Mouse (Mus musculus): ENCODE results near the gene Smok3c.
"Not testable (repeated sequence)": the region's sequence is repeated elsewhere in the genome, so short reads cannot be mapped to it uniquely, and the experiment has no call there.

Gene Smok3c

GRCm38 (mm10) chr5:138052894-138053293, at the start of gene Smok3c:
TSS of gene Smok3c (plus strand) at chr5:138053194.
- not testable (repeated sequence) for DNase-seq (ENCODE audit: low spot score)

GRCm38 (mm10) chr5:138009437-138009836, 43.6 kb upstream of the Smok3c start:
- DNase-seq (ENCODE audit: low spot score), result no peak

- no peak for DNase-seq (ENCODE audit: low spot score)
Observed at GRCm38 (mm10) chr5:138012382-138012781, 40.6 kb upstream of the Smok3c start.

GRCm38 (mm10) chr5:138016530-138016929, 36.5 kb upstream of the Smok3c start:
- no peak for DNase-seq (ENCODE audit: low spot score)

GRCm38 (mm10) chr5:138016997-138017396, 36.0 kb upstream of the Smok3c start:
- DNase-seq (ENCODE audit: low spot score), result no peak

GRCm38 (mm10) chr5:138019577-138019976, 33.4 kb upstream of the Smok3c start:
- DNase-seq (ENCODE audit: low spot score), result not testable (repeated sequence)

GRCm38 (mm10) chr5:138020961-138021479, 32.0 kb upstream of the Smok3c start, which contains the start of the genes Smok3a and Smok3b:
TSS of gene Smok3a (plus strand) at chr5:138021261.
TSS of gene Smok3b (plus strand) at chr5:138021429.
- DNase-seq (ENCODE audit: low spot score), result not testable (repeated sequence)

- DNase-seq (ENCODE audit: low spot score), result no peak
Observed at GRCm38 (mm10) chr5:138073803-138074202, 20.8 kb downstream of the Smok3c start.

- no peak for DNase-seq (ENCODE audit: low spot score)
Observed at GRCm38 (mm10) chr5:138075684-138076083, 22.7 kb downstream of the Smok3c start.

- DNase-seq (ENCODE audit: low spot score), result no peak
Observed at GRCm38 (mm10) chr5:138076148-138076547, 23.2 kb downstream of the Smok3c start.

GRCm38 (mm10) chr5:138080456-138080855, 27.5 kb downstream of the Smok3c start:
- no peak for DNase-seq (ENCODE audit: low spot score)

- no peak for DNase-seq (ENCODE audit: low spot score)
Observed at GRCm38 (mm10) chr5:138081446-138081845, 28.5 kb downstream of the Smok3c start.

- no peak for DNase-seq (ENCODE audit: low spot score)
Observed at GRCm38 (mm10) chr5:138083318-138083900, 30.4 kb downstream of the Smok3c start.

- DNase-seq (ENCODE audit: low spot score), result no peak
Observed at GRCm38 (mm10) chr5:138083936-138084335, 30.9 kb downstream of the Smok3c start.

GRCm38 (mm10) chr5:138084507-138084906, 31.5 kb downstream of the Smok3c start:
- DNase-seq (ENCODE audit: low spot score), result no peak

GRCm38 (mm10) chr5:138084996-138085395, 32.0 kb downstream of the Smok3c start, which contains the start of gene Zkscan1:
TSS of gene Zkscan1 (plus strand) at chr5:138085084.
- peak; percentile 74 for DNase-seq (ENCODE audit: low spot score)

GRCm38 (mm10) chr5:138085421-138085911, 32.5 kb downstream of the Smok3c start:
- DNase-seq (ENCODE audit: low spot score), result no peak

GRCm38 (mm10) chr5:138086842-138087241, 33.8 kb downstream of the Smok3c start:
- DNase-seq (ENCODE audit: low spot score), result no peak

GRCm38 (mm10) chr5:138088366-138088765, 35.4 kb downstream of the Smok3c start:
- no peak for DNase-seq (ENCODE audit: low spot score)

- DNase-seq (ENCODE audit: low spot score), result no peak
Observed at GRCm38 (mm10) chr5:138089108-138089551, 36.1 kb downstream of the Smok3c start.

- DNase-seq (ENCODE audit: low spot score), result no peak
Observed at GRCm38 (mm10) chr5:138090271-138090670, 37.3 kb downstream of the Smok3c start.

GRCm38 (mm10) chr5:138090737-138091136, 37.7 kb downstream of the Smok3c start:
- DNase-seq (ENCODE audit: low spot score), result no peak

- no peak for DNase-seq (ENCODE audit: low spot score)
Observed at GRCm38 (mm10) chr5:138092771-138093170, 39.8 kb downstream of the Smok3c start.

GRCm38 (mm10) chr5:138094474-138094873, 41.5 kb downstream of the Smok3c start:
- DNase-seq (ENCODE audit: low spot score), result no peak
